8 mouse cellular contexts compared by ENCODE assay signal in genomic region chr13:55693243-55693721, GRCm38 (mm10). TPM values are rescaled to one million over a fixed set of nuclear protein-coding genes. Genes with fewer than 3 reads are reported as not detected.
DNase-seq lines count a peak whose midpoint lies in the region; ATAC-seq and TF ChIP-seq lines count a peak whose summit lies in the region.

No protein-coding gene starts in this region.

- ATAC-seq in heart, embryonic 12.5 days (ENCODE audit: insufficient number of reproducible peaks, low FRiP score): peak; percentile 74
- peak; percentile 60 for ATAC-seq in embryonic facial prominence, embryonic 14.5 days (ENCODE audit: low read depth)
- peak; percentile 67; the same call in 1 of the 2 replicates for ATAC-seq in intestine, postnatal 0 days

- H3K9me3 ChIP-seq in heart, embryonic 12.5 days (replicated peaks): no peaks in the 10 kb centered on the region
- H3K9me3 ChIP-seq in E14TG2a.4 (ENCODE audit: low read length): no peaks in the 10 kb centered on the region
- no peaks in the 10 kb centered on the region for H3K9me3 ChIP-seq in embryonic facial prominence, embryonic 14.5 days (ENCODE audit: control insufficient read depth, low read length)
- H3K9me3 ChIP-seq in intestine, postnatal 0 days (ENCODE audit: control insufficient read depth): no peaks in the 10 kb centered on the region
- H3K9me3 ChIP-seq in midbrain, embryonic 10.5 days (replicated peaks): no peaks in the 10 kb centered on the region

- peak overlapping the region; percentile 100 for H3K9ac ChIP-seq in heart, embryonic 12.5 days
- H3K9ac ChIP-seq in embryonic facial prominence, embryonic 14.5 days (ENCODE audit: low read depth, low read length): peak overlapping the region; percentile 100
- peak overlapping the region; percentile 99 for H3K9ac ChIP-seq in intestine, postnatal 0 days (ENCODE audit: low read depth, low read length)

- peak overlapping the region; percentile 99 for H3K27ac ChIP-seq in heart, embryonic 12.5 days (ENCODE audit: poor library complexity, severe bottlenecking)
- H3K27ac ChIP-seq in embryonic facial prominence, embryonic 14.5 days (replicated peaks; ENCODE audit: low read depth, low read length): peak overlapping the region; percentile 98
- peak overlapping the region; percentile 98 for H3K27ac ChIP-seq in intestine, postnatal 0 days (ENCODE audit: low read depth, low read length)
- peak overlapping the region; percentile 100 for H3K27ac ChIP-seq in midbrain, embryonic 10.5 days (replicated peaks)

- DNase-seq in heart, adult 9 months (ENCODE audit: low spot score in 2 of 2): no peak
- DNase-seq in embryonic facial prominence, embryonic 14.5 days (ENCODE audit: low spot score): peak; percentile 26
- DNase-seq in midbrain, embryonic 10.5 days (ENCODE audit: low spot score): no peak
- DNase-seq in thymus, postnatal 14 days: peak; percentile 77
- no peak for DNase-seq in frontal cortex, postnatal 25 days (ENCODE audit: low spot score in 2 of 2)

- WGBS in heart, embryonic 12.5 days: under 1% methylated on average over 44 of the region's 70 CpGs
- WGBS in embryonic facial prominence, embryonic 14.5 days: 0% methylated on average over 27 of the region's 70 CpGs
- WGBS in intestine, postnatal 0 days: under 1% methylated on average over 52 of the region's 70 CpGs
- under 1% methylated on average over 68 of the region's 70 CpGs for WGBS in midbrain, embryonic 10.5 days

- H3K4me3 ChIP-seq in heart, embryonic 12.5 days: peak overlapping the region; percentile 97
- peak overlapping the region; percentile 94 for H3K4me3 ChIP-seq in E14TG2a.4 (replicated peaks; ENCODE audit: low read length)
- H3K4me3 ChIP-seq in embryonic facial prominence, embryonic 14.5 days (ENCODE audit: low read depth, low read length): peak overlapping the region; percentile 100
- peak overlapping the region; percentile 90 for H3K4me3 ChIP-seq in intestine, postnatal 0 days (ENCODE audit: low read depth, low read length)
- peak overlapping the region; percentile 98 for H3K4me3 ChIP-seq in midbrain, embryonic 10.5 days

- peaks cover 29% of the 10 kb centered on the region for H3K4me1 ChIP-seq in heart, embryonic 12.5 days (replicated peaks)
- H3K4me1 ChIP-seq in E14TG2a.4 (replicated peaks; ENCODE audit: low read depth, low read length): peaks cover 58% of the 10 kb centered on the region
- H3K4me1 ChIP-seq in embryonic facial prominence, embryonic 14.5 days (ENCODE audit: control insufficient read depth, insufficient read depth, low read length): peaks cover 15% of the 10 kb centered on the region
- H3K4me1 ChIP-seq in intestine, postnatal 0 days (replicated peaks; ENCODE audit: control insufficient read depth, insufficient read depth, low read length): peaks cover 9% of the 10 kb centered on the region; the same call in 1 of the 2 replicates
- peaks cover 30% of the 10 kb centered on the region for H3K4me1 ChIP-seq in midbrain, embryonic 10.5 days

- no peak for TF ChIP-seq CTCF in E14TG2a.4 (conservative IDR thresholded peaks at IDR 0.05; ENCODE audit: low read length)
- no peak for TF ChIP-seq CTCF in intestine, postnatal 0 days (IDR thresholded peaks at IDR 0.05; ENCODE audit: low read depth)

- peak overlapping the region; percentile 92 for H3K4me2 ChIP-seq in heart, embryonic 12.5 days
- peak overlapping the region; percentile 81 for H3K4me2 ChIP-seq in embryonic facial prominence, embryonic 14.5 days (ENCODE audit: low read depth, low read length)
- H3K4me2 ChIP-seq in intestine, postnatal 0 days (replicated peaks; ENCODE audit: low read depth): peak overlapping the region; percentile 72

- H3K36me3 ChIP-seq in heart, embryonic 12.5 days: peaks cover 6% of the 10 kb centered on the region
- H3K36me3 ChIP-seq in E14TG2a.4 (ENCODE audit: insufficient read depth, low read length): peaks cover 25% of the 10 kb centered on the region
- H3K36me3 ChIP-seq in embryonic facial prominence, embryonic 14.5 days (ENCODE audit: control insufficient read depth, insufficient read depth, low read length): peaks cover 1% of the 10 kb centered on the region; the same call in 1 of the 2 replicates
- no peaks in the 10 kb centered on the region for H3K36me3 ChIP-seq in intestine, postnatal 0 days (ENCODE audit: control insufficient read depth, insufficient read depth)
- H3K36me3 ChIP-seq in midbrain, embryonic 10.5 days: peaks cover 26% of the 10 kb centered on the region

- H3K27me3 ChIP-seq in heart, embryonic 12.5 days (replicated peaks): no peaks in the 10 kb centered on the region
- no peaks in the 10 kb centered on the region for H3K27me3 ChIP-seq in E14TG2a.4 (ENCODE audit: insufficient read depth, low read length)
- H3K27me3 ChIP-seq in embryonic facial prominence, embryonic 14.5 days (replicated peaks; ENCODE audit: control insufficient read depth, insufficient read depth, low read length): no peaks in the 10 kb centered on the region
- no peaks in the 10 kb centered on the region for H3K27me3 ChIP-seq in intestine, postnatal 0 days (replicated peaks; ENCODE audit: control insufficient read depth, insufficient read depth, low read length)
- H3K27me3 ChIP-seq in midbrain, embryonic 10.5 days (ENCODE audit: low read depth, poor library complexity, severe bottlenecking): no peaks in the 10 kb centered on the region

RNA-seq across cellular contexts. Expression of gene B230219D22Rik, which starts 0.4 kb away (rescaled TPM):
- polyA plus RNA-seq in heart, embryonic 12.5 days (2016; fragmentation: Nextera tagmentation; extraction: Ambion mirVana): 76.3 and 77.1 TPM in 2 replicates
- 57.5 and 60.8 TPM in 2 replicates for polyA plus RNA-seq in embryonic facial prominence, embryonic 14.5 days (2014; fragmentation: Nextera tagmentation; extraction: Ambion mirVana)
- polyA plus RNA-seq in intestine, postnatal 0 days (2015; fragmentation: Nextera tagmentation; extraction: Ambion mirVana): 20.4 and 21.8 TPM in 2 replicates
- 48.3 and 52.1 TPM in 2 replicates for polyA plus RNA-seq in midbrain, embryonic 10.5 days (2016; fragmentation: Nextera tagmentation; extraction: Ambion mirVana)

RNA-seq across cellular contexts. Expression of gene Txndc15, which starts 21.2 kb away (rescaled TPM):
- 63.7 and 67.4 TPM in 2 replicates for polyA plus RNA-seq in heart, embryonic 12.5 days (2016; fragmentation: Nextera tagmentation; extraction: Ambion mirVana)
- polyA plus RNA-seq in embryonic facial prominence, embryonic 14.5 days (2014; fragmentation: Nextera tagmentation; extraction: Ambion mirVana): 98.9 and 99.8 TPM in 2 replicates
- 68.4 and 69.5 TPM in 2 replicates for polyA plus RNA-seq in intestine, postnatal 0 days (2015; fragmentation: Nextera tagmentation; extraction: Ambion mirVana)
- polyA plus RNA-seq in midbrain, embryonic 10.5 days (2016; fragmentation: Nextera tagmentation; extraction: Ambion mirVana): 77.6 and 84.3 TPM in 2 replicates

RNA-seq across cellular contexts. Expression of gene Pcbd2, which starts 33.9 kb away (rescaled TPM):
- polyA plus RNA-seq in heart, embryonic 12.5 days (2016; fragmentation: Nextera tagmentation; extraction: Ambion mirVana): 60.3 and 60.8 TPM in 2 replicates
- 45.2 and 49.2 TPM in 2 replicates for polyA plus RNA-seq in embryonic facial prominence, embryonic 14.5 days (2014; fragmentation: Nextera tagmentation; extraction: Ambion mirVana)
- polyA plus RNA-seq in intestine, postnatal 0 days (2015; fragmentation: Nextera tagmentation; extraction: Ambion mirVana): 70.5 and 72.0 TPM in 2 replicates
- polyA plus RNA-seq in midbrain, embryonic 10.5 days (2016; fragmentation: Nextera tagmentation; extraction: Ambion mirVana): 33.8 and 34.8 TPM in 2 replicates

RNA-seq across cellular contexts. Expression of gene Ddx46, which starts 58.5 kb away (rescaled TPM):
- 25.4 and 27.0 TPM in 2 replicates for polyA plus RNA-seq in heart, embryonic 12.5 days (2016; fragmentation: Nextera tagmentation; extraction: Ambion mirVana)
- polyA plus RNA-seq in embryonic facial prominence, embryonic 14.5 days (2014; fragmentation: Nextera tagmentation; extraction: Ambion mirVana): 32.0 and 38.7 TPM in 2 replicates
- 15.6 and 16.6 TPM in 2 replicates for polyA plus RNA-seq in intestine, postnatal 0 days (2015; fragmentation: Nextera tagmentation; extraction: Ambion mirVana)
- 37.3 and 41.4 TPM in 2 replicates for polyA plus RNA-seq in midbrain, embryonic 10.5 days (2016; fragmentation: Nextera tagmentation; extraction: Ambion mirVana)

Comparison
In these comparisons a context has a peak if more than half of its experiments do, and no peak if none do; other contexts are left out.
1. DNase-seq: peak in embryonic facial prominence, embryonic 14.5 days (single experiment) and thymus, postnatal 14 days (single experiment); none in heart, adult 9 months (0 of 2), midbrain, embryonic 10.5 days (single experiment) and frontal cortex, postnatal 25 days (0 of 2).
2. Peak in every context shown above with its lines, with median percentiles within 50 percentile points of each other: ATAC-seq, H3K27ac ChIP-seq, H3K4me2 ChIP-seq, H3K4me3 ChIP-seq and H3K9ac ChIP-seq.